Mouse (Mus musculus): ENCODE measurements around the gene Rnf180. TPM values are rescaled to one million over a fixed set of nuclear protein-coding genes. Genes with fewer than 3 reads are reported as not detected.

Gene Rnf180
- polyA plus RNA-seq, 1 experiment from 2014 or later = 1.8 TPM

GRCm38 (mm10) chr13:105193583-105193982 lies 101.0 kb downstream of the Rnf180 start:
- Histone ChIP-seq H3K9me3 (no peaks in the 10 kb centered on the region), H3K27me3 (replicated peaks) (no peaks in the 10 kb centered on the region), H3K4me3 (no peak overlapping the region), H3K4me1 (no peaks in the 10 kb centered on the region), H3K9ac (no peak overlapping the region), H3K36me3 (no peaks in the 10 kb centered on the region), H3K4me2 (no peak overlapping the region), H3K27ac (replicated peaks) (no peak overlapping the region)
- 70% methylated on average over 7 of the region's 7 CpGs for WGBS
- ATAC-seq (ENCODE audit: extremely low read depth, insufficient number of reproducible peaks, low FRiP score, low TSS enrichment) = no peak

DNA sequence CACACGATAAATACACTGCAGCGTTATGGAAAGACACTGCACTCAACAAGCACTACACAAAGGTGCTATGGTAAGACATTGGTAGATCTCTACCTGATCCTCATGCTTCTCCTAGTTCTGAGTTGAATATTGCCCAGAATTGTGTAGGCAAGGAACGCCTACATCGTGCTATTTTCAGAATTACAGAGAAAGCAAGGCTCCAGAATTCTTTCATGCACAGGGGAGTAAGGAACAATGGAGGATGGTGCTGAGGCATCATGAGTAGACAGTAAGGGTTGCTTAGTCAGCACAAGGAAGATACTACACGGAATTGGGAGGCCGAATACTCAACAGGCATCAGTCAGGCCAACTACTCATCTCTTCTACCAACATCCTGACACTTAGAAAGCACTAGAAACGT lies 105.9 kb downstream of the Rnf180 start:
- 77% methylated on average over 7 of the region's 7 CpGs for WGBS
- H3K9me3 ChIP-seq = no peaks in the 10 kb centered on the region

GRCm38 (mm10) chr13:105180781-105181180 lies 113.8 kb downstream of the Rnf180 start:
- H3K27ac ChIP-seq (replicated peaks) = no peak overlapping the region
- no peak overlapping the region for H3K4me2 ChIP-seq
- ATAC-seq (ENCODE audit: extremely low read depth, insufficient number of reproducible peaks, low FRiP score, low TSS enrichment) = no peak
- H3K9me3 ChIP-seq = no peaks in the 10 kb centered on the region
- WGBS = 75% methylated on average over 5 of the region's 5 CpGs
- H3K9ac ChIP-seq = no peak overlapping the region
- H3K36me3 ChIP-seq = no peaks in the 10 kb centered on the region
- H3K4me1 ChIP-seq = 0 out of 2 replicates have a peak, but pooled peaks cover 2% of the 10 kb centered on the region
- H3K4me3 ChIP-seq = no peak overlapping the region
- H3K27me3 ChIP-seq (replicated peaks) = no peaks in the 10 kb centered on the region

More for the DNA sequence above, 105.9 kb downstream of the Rnf180 start:
- Histone ChIP-seq H3K4me2 (no peak overlapping the region), H3K4me1 (0 out of 2 replicates have a peak, but pooled peaks cover 2% of the 10 kb centered on the region), H3K4me3 (no peak overlapping the region), H3K27ac (replicated peaks) (no peak overlapping the region), H3K36me3 (no peaks in the 10 kb centered on the region), H3K9ac (no peak overlapping the region), H3K27me3 (replicated peaks) (no peaks in the 10 kb centered on the region)
- no peak for ATAC-seq (ENCODE audit: extremely low read depth, insufficient number of reproducible peaks, low FRiP score, low TSS enrichment)

GRCm38 (mm10) chr13:105165441-105165840 lies 129.2 kb downstream of the Rnf180 start:
- H3K4me2 ChIP-seq = no peak overlapping the region
- no peak overlapping the region for H3K27ac ChIP-seq (replicated peaks)
- 0 out of 2 replicates have a peak, but pooled peaks cover 4% of the 10 kb centered on the region for H3K4me1 ChIP-seq
- no peak overlapping the region for H3K9ac ChIP-seq
- H3K36me3 ChIP-seq = no peaks in the 10 kb centered on the region
- WGBS = 78% methylated on average over 6 of the region's 6 CpGs
- no peaks in the 10 kb centered on the region for H3K27me3 ChIP-seq (replicated peaks)
- H3K9me3 ChIP-seq = no peaks in the 10 kb centered on the region
- no peak for ATAC-seq (ENCODE audit: extremely low read depth, insufficient number of reproducible peaks, low FRiP score, low TSS enrichment)
- H3K4me3 ChIP-seq = no peak overlapping the region

DNA sequence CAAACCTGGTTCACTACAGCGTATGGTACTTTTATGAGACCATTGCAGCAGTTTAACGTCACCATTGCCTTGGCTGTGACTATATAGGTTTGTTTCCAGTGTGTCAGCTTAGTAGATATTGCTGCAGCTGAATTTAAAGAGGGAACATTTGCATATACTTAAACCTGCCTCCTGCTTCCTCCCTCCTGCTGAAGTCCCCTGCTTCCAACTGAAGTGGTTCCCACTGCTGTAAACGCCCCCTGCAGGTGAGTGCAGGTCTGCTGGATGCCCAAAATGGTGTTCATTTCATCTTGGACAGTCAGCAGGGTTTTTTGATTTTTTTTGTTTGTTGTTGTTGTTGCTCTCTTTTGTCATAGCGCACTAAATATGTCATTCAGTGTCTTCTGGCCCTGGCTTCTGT lies 140.7 kb downstream of the Rnf180 start:
- Histone ChIP-seq H3K36me3 (no peaks in the 10 kb centered on the region), H3K9me3 (no peaks in the 10 kb centered on the region), H3K4me2 (no peak overlapping the region), H3K9ac (no peak overlapping the region), H3K4me1 (no peaks in the 10 kb centered on the region), H3K4me3 (no peak overlapping the region), H3K27me3 (replicated peaks) (no peaks in the 10 kb centered on the region), H3K27ac (replicated peaks) (no peak overlapping the region)
- WGBS = 55% methylated on average over 4 of the region's 4 CpGs
- ATAC-seq (ENCODE audit: extremely low read depth, insufficient number of reproducible peaks, low FRiP score, low TSS enrichment) = no peak

DNA sequence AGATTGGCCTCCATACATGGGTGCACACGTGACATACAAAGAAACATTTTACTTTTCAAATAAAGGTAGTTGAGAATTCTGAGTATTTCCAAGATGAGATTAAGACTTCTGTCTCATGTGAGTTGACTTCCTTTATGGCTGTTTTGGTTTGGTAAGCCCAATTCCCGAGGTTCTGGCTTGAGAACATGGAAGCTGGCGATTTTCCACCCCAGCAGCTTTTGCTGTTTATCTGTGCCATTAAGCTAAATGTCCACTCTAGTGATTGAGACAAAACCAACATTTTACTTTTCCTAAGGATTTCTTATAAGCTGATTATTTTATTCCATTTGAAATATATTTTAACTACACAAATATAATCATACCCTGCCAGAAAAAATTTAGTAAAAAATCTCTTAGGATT lies 144.6 kb downstream of the Rnf180 start:
- Histone ChIP-seq H3K27ac (replicated peaks) (no peak overlapping the region), H3K9ac (no peak overlapping the region), H3K9me3 (no peaks in the 10 kb centered on the region), H3K4me2 (no peak overlapping the region), H3K36me3 (no peaks in the 10 kb centered on the region), H3K4me1 (no peaks in the 10 kb centered on the region), H3K4me3 (no peak overlapping the region), H3K27me3 (replicated peaks) (no peaks in the 10 kb centered on the region)
- 81% methylated on average over 3 of the region's 3 CpGs for WGBS
- no peak for ATAC-seq (ENCODE audit: extremely low read depth, insufficient number of reproducible peaks, low FRiP score, low TSS enrichment)

DNA sequence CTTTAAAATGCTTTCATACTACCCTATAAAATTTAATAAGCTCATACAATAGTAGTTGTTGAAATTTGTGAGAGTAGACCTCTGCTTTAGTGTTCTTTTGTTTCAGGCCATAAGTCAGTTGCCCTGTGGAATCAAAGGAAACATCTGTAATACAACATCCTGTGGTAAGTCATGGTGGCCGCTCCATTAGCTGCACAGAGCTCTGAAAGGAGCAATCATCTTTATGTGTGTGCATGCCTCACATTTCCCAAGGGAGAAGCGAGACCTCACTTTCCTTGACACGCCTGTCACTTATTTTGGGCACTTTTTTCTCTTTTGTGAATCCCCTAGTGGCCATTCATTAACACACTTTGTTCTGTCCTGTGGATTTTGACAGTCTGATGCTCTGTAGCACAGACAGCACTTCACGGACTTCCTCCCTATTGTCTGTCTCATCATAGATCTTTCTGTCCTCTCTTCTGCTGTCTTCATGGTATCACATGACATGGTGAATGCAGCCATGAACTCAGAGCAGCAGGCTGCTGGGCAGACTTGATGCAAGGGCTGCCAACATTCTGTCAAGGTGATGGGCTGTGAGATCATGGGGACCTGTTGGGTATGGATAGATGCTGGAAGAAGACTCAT lies 146.7 kb downstream of the Rnf180 start:
- Histone ChIP-seq H3K36me3 (no peaks in the 10 kb centered on the region), H3K4me2 (no peak overlapping the region), H3K9ac (no peak overlapping the region), H3K27me3 (replicated peaks) (no peaks in the 10 kb centered on the region), H3K4me1 (no peaks in the 10 kb centered on the region), H3K4me3 (no peak overlapping the region), H3K27ac (replicated peaks) (no peak overlapping the region), H3K9me3 (no peaks in the 10 kb centered on the region)
- WGBS = 60% methylated on average over 4 of the region's 4 CpGs
- ATAC-seq (ENCODE audit: extremely low read depth, insufficient number of reproducible peaks, low FRiP score, low TSS enrichment) = no peak

GRCm38 (mm10) chr13:105146827-105147226 lies 147.8 kb downstream of the Rnf180 start:
- Histone ChIP-seq H3K27ac (replicated peaks) (no peak overlapping the region), H3K4me3 (no peak overlapping the region), H3K9me3 (no peaks in the 10 kb centered on the region), H3K9ac (no peak overlapping the region), H3K4me1 (no peaks in the 10 kb centered on the region), H3K36me3 (no peaks in the 10 kb centered on the region), H3K4me2 (no peak overlapping the region), H3K27me3 (replicated peaks) (no peaks in the 10 kb centered on the region)
- WGBS = 14% methylated on average over 1 of the region's 1 CpGs
- ATAC-seq (ENCODE audit: extremely low read depth, insufficient number of reproducible peaks, low FRiP score, low TSS enrichment) = no peak

GRCm38 (mm10) chr13:105139881-105140280 lies 154.7 kb downstream of the Rnf180 start:
- H3K9ac ChIP-seq = no peak overlapping the region
- H3K4me2 ChIP-seq = no peak overlapping the region
- 50% methylated on average over 4 of the region's 4 CpGs for WGBS
- H3K27me3 ChIP-seq (replicated peaks) = no peaks in the 10 kb centered on the region
- no peaks in the 10 kb centered on the region for H3K9me3 ChIP-seq
- H3K4me3 ChIP-seq = no peak overlapping the region
- H3K36me3 ChIP-seq = no peaks in the 10 kb centered on the region
- H3K27ac ChIP-seq (replicated peaks) = no peak overlapping the region
- H3K4me1 ChIP-seq = peaks cover under 1% of the 10 kb centered on the region; the same call in 1 of the 2 replicates
- no peak for ATAC-seq (ENCODE audit: extremely low read depth, insufficient number of reproducible peaks, low FRiP score, low TSS enrichment)

DNA sequence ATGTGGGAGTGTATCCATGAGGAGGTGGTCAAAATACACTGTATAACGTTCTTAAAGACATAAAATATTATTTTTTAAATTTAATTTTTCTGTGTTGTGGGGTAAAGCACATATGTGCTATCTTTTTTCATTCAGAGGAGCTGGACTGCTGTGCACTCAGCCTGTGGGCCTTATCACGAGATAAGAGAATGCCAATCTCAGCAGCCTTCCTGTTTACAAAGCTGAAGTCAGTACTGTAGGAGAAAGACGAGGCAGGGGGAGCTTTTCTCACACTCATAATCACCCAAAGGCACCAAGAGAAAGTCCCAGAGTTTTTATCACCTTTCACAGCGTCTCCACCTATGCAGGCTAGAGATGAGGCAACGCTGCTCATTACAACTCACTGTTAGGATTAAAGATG lies 160.2 kb downstream of the Rnf180 start:
- Histone ChIP-seq H3K4me2 (no peak overlapping the region), H3K9me3 (no peaks in the 10 kb centered on the region), H3K4me3 (no peak overlapping the region), H3K27me3 (replicated peaks) (no peaks in the 10 kb centered on the region), H3K4me1 (peaks cover 10% of the 10 kb centered on the region), H3K36me3 (no peaks in the 10 kb centered on the region), H3K9ac (no peak overlapping the region), H3K27ac (replicated peaks) (no peak overlapping the region)
- ATAC-seq (ENCODE audit: extremely low read depth, insufficient number of reproducible peaks, low FRiP score, low TSS enrichment) = no peak
- 20% methylated on average over 5 of the region's 5 CpGs for WGBS

GRCm38 (mm10) chr13:105132776-105133175 lies 161.8 kb downstream of the Rnf180 start:
- no peak overlapping the region for H3K9ac ChIP-seq
- H3K4me2 ChIP-seq = no peak overlapping the region
- H3K9me3 ChIP-seq = no peaks in the 10 kb centered on the region
- H3K4me1 ChIP-seq = peaks cover 10% of the 10 kb centered on the region
- no peaks in the 10 kb centered on the region for H3K27me3 ChIP-seq (replicated peaks)
- 46% methylated on average over 2 of the region's 2 CpGs for WGBS
- no peak overlapping the region for H3K4me3 ChIP-seq
- H3K36me3 ChIP-seq = no peaks in the 10 kb centered on the region
- H3K27ac ChIP-seq (replicated peaks) = no peak overlapping the region
- ATAC-seq (ENCODE audit: extremely low read depth, insufficient number of reproducible peaks, low FRiP score, low TSS enrichment) = no peak

DNA sequence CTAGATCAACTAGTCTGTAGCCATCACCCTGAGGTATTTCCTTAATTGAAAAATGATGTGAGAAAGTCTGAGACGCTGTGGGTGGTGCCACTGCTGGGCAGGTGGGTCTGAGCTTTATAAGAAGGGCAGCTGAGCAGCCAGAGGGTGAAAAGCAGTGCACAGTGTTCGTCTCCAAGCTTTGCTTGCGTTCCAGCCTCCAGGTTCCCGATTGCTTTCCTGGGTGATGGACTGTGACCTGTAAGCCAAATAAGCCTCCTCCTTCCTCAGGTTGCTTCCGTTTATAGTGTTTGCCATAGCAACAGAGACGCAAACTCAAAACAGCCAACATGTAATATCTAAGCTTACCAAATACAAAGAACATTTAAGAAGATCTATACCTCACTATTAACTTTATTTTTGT lies 162.2 kb downstream of the Rnf180 start:
- no peak overlapping the region for H3K4me2 ChIP-seq
- H3K36me3 ChIP-seq = no peaks in the 10 kb centered on the region
- ATAC-seq (ENCODE audit: extremely low read depth, insufficient number of reproducible peaks, low FRiP score, low TSS enrichment) = no peak
- H3K4me1 ChIP-seq = peaks cover 10% of the 10 kb centered on the region
- H3K4me3 ChIP-seq = no peak overlapping the region
- no peaks in the 10 kb centered on the region for H3K9me3 ChIP-seq
- H3K27me3 ChIP-seq (replicated peaks) = no peaks in the 10 kb centered on the region
- WGBS = 70% methylated on average over 6 of the region's 6 CpGs
- no peak overlapping the region for H3K27ac ChIP-seq (replicated peaks)
- no peak overlapping the region for H3K9ac ChIP-seq

Measured in heart, embryonic 13.5 days (tissue).